Mouse (Mus musculus) liver, adult 2 months (tissue): ENCODE data around the gene Slc50a1. TPM values are rescaled to one million over a fixed set of nuclear protein-coding genes. Genes with fewer than 3 reads are reported as not detected.

Experiments
- DNase-seq: peaks from one replicate; pipeline ENCODE4 v3.0.0-alpha.2; 2011; ENCODE audit warnings: low read depth, low spot score; ENCODE audit errors: extremely low read depth
- H3K27ac ChIP-seq: fragments of 200-500 bp; replicated peaks from 2 replicates; pipeline ENCODE4 v1.5.1; 2012; ENCODE audit warnings: low read depth, mild to moderate bottlenecking, control low read depth, inconsistent platforms, low read length; ENCODE audit not compliant: insufficient read depth
- H3K27me3 ChIP-seq: fragments of 200-500 bp; 2 replicates; pipeline ENCODE4 v1.6.1; 2012; ENCODE audit warnings: mild to moderate bottlenecking, moderate library complexity, low read length, inconsistent platforms; ENCODE audit not compliant: control insufficient read depth, insufficient read depth
- H3K36me3 ChIP-seq: fragments of 200-500 bp; 2 replicates; pipeline ENCODE4 v1.6.1; 2012; ENCODE audit warnings: low read length, inconsistent platforms; ENCODE audit not compliant: control insufficient read depth, insufficient read depth
- H3K4me1 ChIP-seq: fragments of 200-500 bp; 2 replicates; pipeline ENCODE4 v1.6.1; 2011; ENCODE audit warnings: low read length; ENCODE audit not compliant: control insufficient read depth, insufficient read depth
- H3K4me3 ChIP-seq: fragments of 200-500 bp; 2 replicates; pipeline ENCODE4 v1.5.1; 2011; ENCODE audit warnings: low read depth, mild to moderate bottlenecking, control low read depth, low read length, moderate library complexity; ENCODE audit not compliant: insufficient read depth
- H3K79me2 ChIP-seq: fragments of 200-500 bp; 2 replicates; pipeline ENCODE4 v1.6.1; 2012; ENCODE audit warnings: inconsistent platforms, mild to moderate bottlenecking, low read length, moderate library complexity; ENCODE audit not compliant: control insufficient read depth, insufficient read depth
- H3K9ac ChIP-seq: fragments of 200-500 bp; 2 replicates; pipeline ENCODE4 v1.6.1; 2012; ENCODE audit warnings: low read depth, mild to moderate bottlenecking, control low read depth, inconsistent platforms, low read length
- CTCF ChIP-seq: fragments of 200-500 bp; IDR thresholded peaks from 2 replicates; pipeline ENCODE4 v1.5.1; 2011; ENCODE audit warnings: low read depth, low read length, control low read depth
- POLR2A ChIP-seq: fragments of 200-500 bp; IDR thresholded peaks from 2 replicates; pipeline ENCODE4 v1.6.1; 2011; ENCODE audit warnings: low read length, control low read depth; ENCODE audit not compliant: insufficient read depth; ENCODE audit errors: extremely low read depth
- WGBS: fragments of 180-500 bp; shearing (Covaris S2); methylation state at CpG from one replicate; pipeline ENCODE4 v1.1.7; 2018; 5-methylcytosine and 5-hydroxymethylcytosine counted together
- polyA plus RNA-seq: library from polyadenylated mRNA; depleted of rRNA; stranded (reverse); fragments of >200 nt; gene quantifications from 2 replicates; pipeline ENCODE4 v1.2.3, GENCODE M21; 2012; rRNA removed
- total RNA-seq: library from RNA; depleted of rRNA; stranded (reverse); fragments of >200 nt; gene quantifications from 2 replicates; pipeline ENCODE4 v1.2.3, GENCODE M21; 2014; rRNA removed

Slc50a1 gene
- total RNA-seq (6.4 and 7.0 TPM in 2 replicates), polyA plus RNA-seq (36.3 and 41.2 TPM in 2 replicates)

- peak; percentile 67 for DNase-seq
- H3K9ac ChIP-seq, result peak within 1 kb of the TSS; percentile 72
- H3K36me3 ChIP-seq, result peaks cover 23% of the 10 kb centered on the region
- H3K79me2 ChIP-seq, result peaks cover 8% of the 10 kb centered on the region; the same call in 1 of the 2 replicates
- TF ChIP-seq POLR2A, result peak; percentile 63; the same call in 1 of the 2 replicates
- peak; percentile 57 for TF ChIP-seq CTCF
- peak within 1 kb of the TSS; percentile 60 for H3K27ac ChIP-seq
- peak within 1 kb of the TSS; percentile 69 for H3K4me3 ChIP-seq
- 2% methylated on average over 39 of the region's 39 CpGs for WGBS
- H3K27me3 ChIP-seq, result no peaks in the 10 kb centered on the region
- peaks cover 23% of the 10 kb centered on the region for H3K4me1 ChIP-seq
These were observed at the start of gene Slc50a1 for GRCm38 (mm10) chr3:89270051-89270755. Gene Slc50a1, minus strand, starts transcription at chr3:89270570.

GRCm38 (mm10) chr3:89319591-89320350, 49.4 kb upstream of the Slc50a1 start:
- TF ChIP-seq POLR2A, result no peak
- H3K27ac ChIP-seq, result no peak overlapping the region
- no peaks in the 10 kb centered on the region for H3K36me3 ChIP-seq
- no peak overlapping the region for H3K9ac ChIP-seq
- no peaks in the 10 kb centered on the region for H3K79me2 ChIP-seq
- no peak overlapping the region for H3K4me3 ChIP-seq
- peaks cover 46% of the 10 kb centered on the region for H3K27me3 ChIP-seq
- 4% methylated on average over 58 of the region's 58 CpGs for WGBS
- H3K4me1 ChIP-seq, result peaks cover 21% of the 10 kb centered on the region
- DNase-seq, result no peak

GRCm38 (mm10) chr3:89318971-89319590, 48.7 kb upstream of the Slc50a1 start:
- TF ChIP-seq CTCF (no peak), POLR2A (no peak)
- Histone ChIP-seq H3K27ac (no peak overlapping the region), H3K9ac (no peak overlapping the region), H3K79me2 (no peaks in the 10 kb centered on the region), H3K27me3 (peaks cover 46% of the 10 kb centered on the region), H3K4me3 (no peak overlapping the region), H3K36me3 (no peaks in the 10 kb centered on the region), H3K4me1 (peaks cover 21% of the 10 kb centered on the region)
- WGBS, result 27% methylated on average over 21 of the region's 21 CpGs
- DNase-seq, result no peak

- Histone ChIP-seq H3K36me3 (no peaks in the 10 kb centered on the region), H3K4me1 (peaks cover 21% of the 10 kb centered on the region), H3K9ac (no peak overlapping the region), H3K27me3 (peaks cover 46% of the 10 kb centered on the region), H3K27ac (no peak overlapping the region), H3K79me2 (no peaks in the 10 kb centered on the region), H3K4me3 (no peak overlapping the region)
- WGBS, result 85% methylated on average over 8 of the region's 8 CpGs
- TF ChIP-seq POLR2A, result no peak
- DNase-seq, result no peak
These were observed 47.9 kb upstream of the Slc50a1 start for GRCm38 (mm10) chr3:89318316-89318715.

- TF ChIP-seq CTCF, result no peak
- TF ChIP-seq POLR2A, result no peak
- Histone ChIP-seq H3K79me2 (no peaks in the 10 kb centered on the region), H3K27ac (no peak overlapping the region), H3K4me3 (no peak overlapping the region), H3K27me3 (peaks cover 37% of the 10 kb centered on the region), H3K9ac (no peak overlapping the region), H3K36me3 (no peaks in the 10 kb centered on the region), H3K4me1 (peaks cover 16% of the 10 kb centered on the region; the same call in 1 of the 2 replicates)
- WGBS, result 77% methylated on average over 6 of the region's 6 CpGs
- no peak for DNase-seq
These were observed 46.9 kb upstream of the Slc50a1 start for GRCm38 (mm10) chr3:89317246-89317645.
